Mouse (Mus musculus) adrenal gland, adult 2 months (tissue): ENCODE measurements around the gene Stx18. TPM values are rescaled to one million over a fixed set of nuclear protein-coding genes. Genes with fewer than 3 reads are reported as not detected.

ENCODE experiments used
- DNase-seq: peaks from one replicate; pipeline ENCODE4 v3.0.0; 2021
- polyA plus RNA-seq: library from polyadenylated mRNA; depleted of rRNA; stranded (reverse); fragments of >200 nt; gene quantifications from 2 replicates; pipeline ENCODE4 v1.2.3, GENCODE M21; 2012
- total RNA-seq, 2 experiments: library from RNA; stranded (reverse); gene quantifications; 2 replicates each; pipeline ENCODE4 v1.2.3; 2021

Stx18 gene
- total and polyA plus RNA-seq, 3 experiments: 14.6 to 37.1 (median 31.9) TPM

GRCm38 (mm10) chr5:38129339-38129738, 90.8 kb downstream of the Stx18 start:
- DNase-seq: no peak

- DNase-seq: no peak
These were observed 97.7 kb downstream of the Stx18 start for GRCm38 (mm10) chr5:38136247-38136646.

- DNase-seq: no peak
These were observed 98.6 kb downstream of the Stx18 start for GRCm38 (mm10) chr5:38137163-38137562.

- DNase-seq: no peak
These were observed 102.4 kb downstream of the Stx18 start for GRCm38 (mm10) chr5:38140893-38141292.

GRCm38 (mm10) chr5:38146524-38146923, 108.0 kb downstream of the Stx18 start:
- peak; percentile 14 for DNase-seq

- peak; percentile 67 for DNase-seq
These were observed 112.7 kb downstream of the Stx18 start for GRCm38 (mm10) chr5:38151264-38151663.

GRCm38 (mm10) chr5:38152201-38153108, 113.9 kb downstream of the Stx18 start:
- DNase-seq: no peak

GRCm38 (mm10) chr5:38153636-38154035, 115.1 kb downstream of the Stx18 start:
- no peak for DNase-seq

- DNase-seq: no peak
These were observed 119.0 kb downstream of the Stx18 start for GRCm38 (mm10) chr5:38157481-38158020.

GRCm38 (mm10) chr5:38158501-38158946, 120.0 kb downstream of the Stx18 start:
- DNase-seq: no peak

GRCm38 (mm10) chr5:38158947-38159633, 120.5 kb downstream of the Stx18 start:
- DNase-seq: peak; percentile 81

GRCm38 (mm10) chr5:38159634-38160413, 121.3 kb downstream of the Stx18 start, which contains the start of gene Nsg1:
Gene Nsg1, minus strand, starts transcription at chr5:38159907.
- DNase-seq: no peak

- no peak for DNase-seq
These were observed 130.0 kb downstream of the Stx18 start for GRCm38 (mm10) chr5:38168497-38168896.

- no peak for DNase-seq
These were observed 135.2 kb downstream of the Stx18 start for GRCm38 (mm10) chr5:38173766-38174165.

- no peak for DNase-seq
These were observed 135.8 kb downstream of the Stx18 start for GRCm38 (mm10) chr5:38174256-38174912.

GRCm38 (mm10) chr5:38184688-38185285, 146.2 kb downstream of the Stx18 start:
- DNase-seq: no peak

- no peak for DNase-seq
These were observed 148.5 kb downstream of the Stx18 start for GRCm38 (mm10) chr5:38187006-38187405.
